8 mouse cellular contexts compared by ENCODE assay signal in the genomic region with DNA sequence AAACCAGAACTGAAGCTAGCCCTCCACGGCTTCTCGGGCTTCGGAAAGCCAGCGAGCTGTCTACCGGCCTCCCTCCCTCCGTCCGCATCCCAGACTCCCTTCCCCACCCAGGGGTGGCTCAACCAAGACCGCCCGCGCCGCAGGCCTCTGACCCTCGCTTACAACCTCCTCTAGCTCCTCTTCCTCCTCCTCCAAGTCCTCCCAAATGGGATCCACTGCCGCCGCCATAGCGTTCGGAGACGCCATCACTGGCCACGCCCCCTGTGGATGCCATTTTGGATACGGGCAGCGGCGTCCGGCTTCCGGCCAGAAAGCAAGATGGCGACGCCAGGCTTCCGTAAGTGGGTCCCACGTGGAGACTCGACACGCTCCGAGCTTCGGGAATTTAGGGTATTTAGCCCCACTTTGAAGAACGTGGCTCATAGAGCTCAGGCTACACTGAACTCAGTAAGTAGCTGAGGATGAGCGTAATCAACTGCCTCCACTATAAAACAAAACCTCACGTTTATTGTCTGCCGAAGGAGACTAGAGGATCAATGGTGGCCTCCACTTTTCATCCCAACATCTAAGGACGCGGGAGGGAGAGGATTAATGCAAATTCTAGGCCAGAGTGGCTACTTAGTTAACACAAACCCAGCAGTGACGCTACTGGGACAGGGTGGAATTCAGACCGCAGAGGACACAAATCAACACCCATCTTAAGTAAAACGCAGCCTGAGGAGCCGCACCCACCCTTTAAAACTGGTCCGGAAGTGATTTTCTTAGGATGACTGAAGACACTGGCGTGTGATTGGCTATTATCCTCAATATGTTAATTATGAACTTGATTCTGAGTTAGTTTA. TPM values are rescaled to one million over a fixed set of nuclear protein-coding genes. Genes with fewer than 3 reads are reported as not detected.
DNase-seq lines count a peak whose midpoint lies in the region; ATAC-seq and TF ChIP-seq lines count a peak whose summit lies in the region.

A gene (minus strand): TSS at position 695 of the 842 bp plus-strand sequence.

- peak within 1 kb of the TSS; percentile 93 for H3K27ac ChIP-seq in hindbrain, embryonic 14.5 days

- H3K9me3 ChIP-seq in hindbrain, embryonic 14.5 days (ENCODE audit: control insufficient read depth, low read length), result no peaks in the 10 kb centered on the region

- peaks cover 8% of the 10 kb centered on the region; the same call in 1 of the 2 replicates for H3K4me1 ChIP-seq in hindbrain, embryonic 14.5 days (replicated peaks; ENCODE audit: control insufficient read depth, insufficient read depth, low read length)

- TF ChIP-seq CTCF in Patski (IDR thresholded peaks at IDR 0.05), result no peak

- no peaks in the 10 kb centered on the region for H3K27me3 ChIP-seq in Patski
- no peaks in the 10 kb centered on the region for H3K27me3 ChIP-seq in hindbrain, embryonic 14.5 days (ENCODE audit: control insufficient read depth, insufficient read depth, low read length)

- peak within 1 kb of the TSS; percentile 65 for H3K4me3 ChIP-seq in hindbrain, embryonic 14.5 days (replicated peaks; ENCODE audit: low read length)

- H3K36me3 ChIP-seq in hindbrain, embryonic 14.5 days (replicated peaks; ENCODE audit: control insufficient read depth, insufficient read depth), result peaks cover 18% of the 10 kb centered on the region

- WGBS in hindbrain, embryonic 14.5 days, result under 1% methylated on average over 43 of the region's 43 CpGs

- CTCF ChIA-PET in Patski (lab: Charles Lee), result interaction anchor here (0.9 to 2.5 kb wide), 5 partner anchors 43 to 267 kb away, joined by 3 to 18 read pairs (median 5); no protein-coding TSS in a partner anchor

- peak; percentile 71 for DNase-seq in Patski (ENCODE audit: low read depth, low spot score)
- peak; percentile 98 for DNase-seq in cerebellum, postnatal 14 days
- DNase-seq in frontal cortex, postnatal 25 days (ENCODE audit: low spot score in 2 of 2), result peak; percentile 90 to 91
- DNase-seq in hindbrain, embryonic 14.5 days (ENCODE audit: low spot score), result peak; percentile 95
- peak; percentile 92 to 94 for DNase-seq in layer of hippocampus, postnatal 36 days
- DNase-seq in lung, postnatal 36 days, result peak; percentile 96
- peak; percentile 96 for DNase-seq in retina, postnatal 1 day
- DNase-seq in urinary bladder, adult 18-20 months (ENCODE audit: low spot score in 2 of 2), result peak; percentile 86 to 95

- peak within 1 kb of the TSS; percentile 73 for H3K4me2 ChIP-seq in hindbrain, embryonic 14.5 days (replicated peaks)

- H3K9ac ChIP-seq in hindbrain, embryonic 14.5 days, result peak within 1 kb of the TSS; percentile 83

- ATAC-seq in Patski, result peak; percentile 63
- ATAC-seq in hindbrain, embryonic 14.5 days (ENCODE audit: low FRiP score), result peak; percentile 83

- POLR2A ChIA-PET in Patski (lab: Charles Lee), result interaction anchor here (1.3 to 1.8 kb wide), 4 partner anchors 10 to 267 kb away, joined by 3 to 10 read pairs (median 4); no protein-coding TSS in a partner anchor

- in situ Hi-C loops in Patski (cut with MboI; ENCODE audit: low pct_unique_long_range_greater_than_20kb), result loop anchor here (5.0 to 25.0 kb wide), 3 partner anchors 90 to 630 kb away; a partner anchor contains a TSS

RNA-seq across cellular contexts. Expression of the gene that starts here (rescaled TPM):
- polyA plus RNA-seq in Patski (2021), result 92.1 TPM
- 71.7 and 73.7 TPM in 2 replicates for polyA plus RNA-seq in hindbrain, embryonic 14.5 days (2014; fragmentation: Nextera tagmentation; extraction: Ambion mirVana)
- total RNA-seq in layer of hippocampus, postnatal 36 days (2021), result 10 to 100 TPM; 23.7 to 29.4 TPM

Comparison
In these comparisons a context has a peak if more than half of its experiments do, and no peak if none do; other contexts are left out.
1. Peak in every context shown above with its lines: DNase-seq, ATAC-seq, H3K4me3 ChIP-seq and H3K27ac ChIP-seq.